Mouse (Mus musculus): ENCODE results near the gene Vmn2r46.
"Not testable (repeated sequence)": the region's sequence is repeated elsewhere in the genome, so short reads cannot be mapped to it uniquely, and the experiment has no call there.

Gene Vmn2r46

GRCm38 (mm10) chr7:9770471-9770870 is at the start of gene Vmn2r46:
TSS of gene Vmn2r46 (minus strand) at chr7:9770571.
- not testable (repeated sequence) for DNase-seq (ENCODE audit: low read depth, low spot score)

All from embryo, embryonic 11.5 days (tissue).